ENCODE assay signal across 7 mouse cellular contexts in genomic region chr14:15438485-15439157, GRCm38 (mm10). TPM values are rescaled to one million over a fixed set of nuclear protein-coding genes. Genes with fewer than 3 reads are reported as not detected.
DNase-seq lines count a peak whose midpoint lies in the region; ATAC-seq lines count a peak whose summit lies in the region.

TSS of gene Lrrc3b (minus strand) at chr14:15438987.

- H3K4me3 ChIP-seq in hindbrain, embryonic 15.5 days, result peak within 1 kb of the TSS; percentile 69
- H3K4me3 ChIP-seq in midbrain, embryonic 10.5 days, result peak within 1 kb of the TSS; percentile 72

- peak; percentile 59 for DNase-seq in adrenal gland, postnatal 14 days
- peak; percentile 89 to 91 for DNase-seq in cerebellum, postnatal 10 days
- DNase-seq in frontal cortex, postnatal 14 days (ENCODE audit: low spot score in 2 of 2), result peak; percentile 57 to 65
- DNase-seq in left cerebral cortex, adult 18-20 months (ENCODE audit: low spot score in 2 of 2), result peak; percentile 59 to 73
- DNase-seq in midbrain, embryonic 10.5 days (ENCODE audit: low spot score), result peak; percentile 66
- DNase-seq in telencephalon, adult 2 months (ENCODE audit: low read depth, low spot score), result peak; percentile 79

- peak within 1 kb of the TSS; percentile 69 for H3K4me2 ChIP-seq in hindbrain, embryonic 15.5 days

- no peaks in the 10 kb centered on the region for H3K36me3 ChIP-seq in hindbrain, embryonic 15.5 days
- H3K36me3 ChIP-seq in midbrain, embryonic 10.5 days, result no peaks in the 10 kb centered on the region

- ATAC-seq in hindbrain, embryonic 15.5 days (ENCODE audit: low FRiP score, low read depth), result peak; percentile 95

- WGBS in hindbrain, embryonic 15.5 days, result under 1% methylated on average over 51 of the region's 51 CpGs
- WGBS in midbrain, embryonic 10.5 days, result under 1% methylated on average over 41 of the region's 51 CpGs

- no peaks in the 10 kb centered on the region for H3K27me3 ChIP-seq in hindbrain, embryonic 15.5 days
- H3K27me3 ChIP-seq in midbrain, embryonic 10.5 days (ENCODE audit: low read depth, poor library complexity, severe bottlenecking), result peaks cover 44% of the 10 kb centered on the region

- no peaks in the 10 kb centered on the region for H3K9me3 ChIP-seq in hindbrain, embryonic 15.5 days
- no peaks in the 10 kb centered on the region for H3K9me3 ChIP-seq in midbrain, embryonic 10.5 days (replicated peaks)

- H3K4me1 ChIP-seq in hindbrain, embryonic 15.5 days (replicated peaks), result 0 out of 2 replicates have a peak, but pooled peaks cover 23% of the 10 kb centered on the region
- peaks cover 18% of the 10 kb centered on the region for H3K4me1 ChIP-seq in midbrain, embryonic 10.5 days

- peak within 1 kb of the TSS; percentile 55 for H3K9ac ChIP-seq in hindbrain, embryonic 15.5 days

- H3K27ac ChIP-seq in hindbrain, embryonic 15.5 days (replicated peaks), result peak within 1 kb of the TSS; percentile 82
- peak within 1 kb of the TSS; percentile 80 for H3K27ac ChIP-seq in midbrain, embryonic 10.5 days (replicated peaks)

RNA-seq across cellular contexts. Expression of gene Lrrc3b, which starts in this region (rescaled TPM):
- total RNA-seq in adrenal gland, postnatal 14 days (2021), result 7.4 and 7.5 TPM in 2 replicates
- 25.3 and 30.3 TPM in 2 replicates for polyA plus RNA-seq in hindbrain, embryonic 15.5 days (2015; fragmentation: Nextera tagmentation; extraction: Ambion mirVana)
- total RNA-seq in left cerebral cortex, adult 18-20 months (2021), result 10 to 100 TPM; 18.4 to 19.7 TPM
- polyA plus RNA-seq in midbrain, embryonic 10.5 days (2016; fragmentation: Nextera tagmentation; extraction: Ambion mirVana), result 0.93 and 1.3 TPM in 2 replicates

Comparison
In these comparisons a context has a peak if more than half of its experiments do, and no peak if none do; other contexts are left out.
1. Peak in every context shown above with its lines: DNase-seq, ATAC-seq, H3K4me3 ChIP-seq and H3K27ac ChIP-seq.
2. RNA of gene Lrrc3b (polyA plus RNA-seq): 25.3 to 30.3 TPM in hindbrain, embryonic 15.5 days; 0.93 to 1.3 TPM in midbrain, embryonic 10.5 days; every median in the first group is over 10 times any median in the second.